Mouse (Mus musculus) stomach, postnatal 0 days (tissue): ENCODE data around the gene Atp8b4. TPM values are rescaled to one million over a fixed set of nuclear protein-coding genes. Genes with fewer than 3 reads are reported as not detected.

Experiments used
- ATAC-seq: fragments of 200-750 bp; cut with Nextera tagmentation; 2 replicates; pipeline ENCODE4 v1.8.0; 2017; ENCODE audit not compliant: low FRiP score, low TSS enrichment
- DNase-seq: peaks from one replicate; pipeline ENCODE4 v3.0.0-alpha.2; 2016; ENCODE audit warnings: low spot score
- H3K27ac ChIP-seq: fragments of 300-500 bp; sonication (generic); replicated peaks from 2 replicates; pipeline ENCODE4 v1.5.1; 2014; ENCODE audit warnings: mild to moderate bottlenecking, control low read depth
- H3K27me3 ChIP-seq: fragments of 300-500 bp; sonication (generic); 2 replicates; pipeline ENCODE4 v1.6.1; 2014; ENCODE audit warnings: low read length; ENCODE audit not compliant: control insufficient read depth, insufficient read depth
- H3K36me3 ChIP-seq: fragments of 300-500 bp; sonication (generic); 2 replicates; pipeline ENCODE4 v1.6.1; 2014; ENCODE audit warnings: low read length, mixed read lengths; ENCODE audit not compliant: control insufficient read depth, insufficient read depth
- H3K4me1 ChIP-seq: fragments of 300-500 bp; sonication (generic); replicated peaks from 2 replicates; pipeline ENCODE4 v1.6.1; 2014; ENCODE audit warnings: antibody characterized with exemption; ENCODE audit not compliant: control insufficient read depth, insufficient read depth
- H3K4me2 ChIP-seq: fragments of 300-500 bp; sonication (generic); replicated peaks from 2 replicates; pipeline ENCODE4 v1.6.1; 2014; ENCODE audit warnings: low read depth, mild to moderate bottlenecking, control low read depth, moderate library complexity
- H3K4me3 ChIP-seq: fragments of 300-500 bp; sonication (generic); 2 replicates; pipeline ENCODE4 v1.5.1; 2014; ENCODE audit warnings: low read depth, low read length, control low read depth
- H3K9ac ChIP-seq: fragments of 300-500 bp; sonication (generic); 2 replicates; pipeline ENCODE4 v1.6.1; 2014; ENCODE audit warnings: mild to moderate bottlenecking, low read length, control low read depth, mixed read lengths
- H3K9me3 ChIP-seq: fragments of 300-500 bp; sonication (generic); 2 replicates; pipeline ENCODE4 v1.6.1; 2016; ENCODE audit warnings: low read length; ENCODE audit not compliant: control insufficient read depth
- CTCF ChIP-seq: IDR thresholded peaks from 2 replicates; pipeline ENCODE4 v1.5.1; 2016; ENCODE audit warnings: antibody characterized with exemption, low read depth, mild to moderate bottlenecking, moderate library complexity
- EP300 ChIP-seq: optimal IDR thresholded peaks from 2 replicates; pipeline ENCODE3; 2016; ENCODE audit warnings: antibody characterized with exemption
- WGBS: fragments of 180-500 bp; shearing (Covaris S2); extraction: QIAGEN DNeasy Blood & Tissue Kit; methylation state at CpG from one replicate; pipeline ENCODE4 v1.1.7; 2014; 5-methylcytosine and 5-hydroxymethylcytosine counted together
- polyA plus RNA-seq: library from polyadenylated mRNA; unstranded; fragments of >200 nt; fragmentation: Nextera tagmentation; extraction: Ambion mirVana; gene quantifications from 2 replicates; pipeline ENCODE4 v1.2.1, GENCODE M21; 2015

Gene Atp8b4
- polyA plus RNA-seq, 1 experiment from 2014 or later = 0.07 TPM

- Histone ChIP-seq H3K4me2 (no peak overlapping the region), H3K36me3 (no peaks in the 10 kb centered on the region), H3K9me3 (no peaks in the 10 kb centered on the region), H3K9ac (no peak overlapping the region), H3K4me3 (no peak overlapping the region), H3K4me1 (no peaks in the 10 kb centered on the region), H3K27me3 (no peaks in the 10 kb centered on the region), H3K27ac (no peak overlapping the region)
- ATAC-seq (no peak), DNase-seq (no peak)
- no peak for TF ChIP-seq CTCF
- TF ChIP-seq EP300 = no peak
- 75% methylated on average over 7 of the region's 7 CpGs for WGBS
Observed at GRCm38 (mm10) chr2:126477556-126477955, 22.9 kb downstream of the Atp8b4 start.

GRCm38 (mm10) chr2:126475681-126476410 lies 24.6 kb downstream of the Atp8b4 start:
- Histone ChIP-seq H3K9me3 (no peaks in the 10 kb centered on the region), H3K36me3 (no peaks in the 10 kb centered on the region), H3K4me3 (no peak overlapping the region), H3K4me2 (no peak overlapping the region), H3K27ac (no peak overlapping the region), H3K9ac (no peak overlapping the region), H3K27me3 (no peaks in the 10 kb centered on the region), H3K4me1 (no peaks in the 10 kb centered on the region)
- no peak for TF ChIP-seq EP300
- TF ChIP-seq CTCF = no peak
- DNase-seq (no peak), ATAC-seq (no peak)
- WGBS = 84% methylated on average over 11 of the region's 11 CpGs

- Histone ChIP-seq H3K9me3 (no peaks in the 10 kb centered on the region), H3K36me3 (no peaks in the 10 kb centered on the region), H3K27me3 (no peaks in the 10 kb centered on the region), H3K27ac (no peak overlapping the region), H3K4me3 (no peak overlapping the region), H3K4me2 (no peak overlapping the region), H3K4me1 (no peaks in the 10 kb centered on the region), H3K9ac (no peak overlapping the region)
- no peak for DNase-seq
- WGBS = 91% methylated on average over 6 of the region's 6 CpGs
- no peak for TF ChIP-seq CTCF
- TF ChIP-seq EP300 = no peak
- no peak for ATAC-seq
Observed at GRCm38 (mm10) chr2:126474019-126474418, 26.5 kb downstream of the Atp8b4 start.

- H3K27me3 ChIP-seq = no peaks in the 10 kb centered on the region
- DNase-seq (no peak), ATAC-seq (no peak)
- H3K9me3 ChIP-seq = no peaks in the 10 kb centered on the region
- TF ChIP-seq CTCF (no peak), EP300 (no peak)
- H3K27ac ChIP-seq = no peak overlapping the region
- WGBS = 60% methylated on average over 5 of the region's 5 CpGs
- H3K4me1 ChIP-seq = no peaks in the 10 kb centered on the region
- H3K9ac ChIP-seq = no peak overlapping the region
- H3K4me2 ChIP-seq = no peak overlapping the region
- H3K4me3 ChIP-seq = no peak overlapping the region
- H3K36me3 ChIP-seq = no peaks in the 10 kb centered on the region
Observed at GRCm38 (mm10) chr2:126472836-126473235, 27.6 kb downstream of the Atp8b4 start.

GRCm38 (mm10) chr2:126467790-126468189 lies 32.7 kb downstream of the Atp8b4 start:
- H3K4me1 ChIP-seq = no peaks in the 10 kb centered on the region
- no peak overlapping the region for H3K27ac ChIP-seq
- DNase-seq (no peak), ATAC-seq (no peak)
- no peaks in the 10 kb centered on the region for H3K36me3 ChIP-seq
- no peak overlapping the region for H3K9ac ChIP-seq
- H3K4me3 ChIP-seq = no peak overlapping the region
- no peak for TF ChIP-seq EP300
- TF ChIP-seq CTCF = no peak
- H3K4me2 ChIP-seq = no peak overlapping the region
- no peaks in the 10 kb centered on the region for H3K9me3 ChIP-seq
- WGBS = 78% methylated on average over 4 of the region's 4 CpGs
- no peaks in the 10 kb centered on the region for H3K27me3 ChIP-seq

GRCm38 (mm10) chr2:126466391-126467134 lies 33.9 kb downstream of the Atp8b4 start:
- no peak overlapping the region for H3K4me2 ChIP-seq
- H3K9me3 ChIP-seq = no peaks in the 10 kb centered on the region
- H3K4me3 ChIP-seq = no peak overlapping the region
- H3K4me1 ChIP-seq = no peaks in the 10 kb centered on the region
- TF ChIP-seq EP300 (no peak), CTCF (no peak)
- no peak overlapping the region for H3K9ac ChIP-seq
- WGBS = 76% methylated on average over 13 of the region's 13 CpGs
- H3K36me3 ChIP-seq = no peaks in the 10 kb centered on the region
- no peak overlapping the region for H3K27ac ChIP-seq
- no peaks in the 10 kb centered on the region for H3K27me3 ChIP-seq
- no peak for DNase-seq
- ATAC-seq = no peak
